Mouse (Mus musculus) heart, adult 8-10 months (tissue): ENCODE measurements around the gene Mreg. TPM values are rescaled to one million over a fixed set of nuclear protein-coding genes. Genes with fewer than 3 reads are reported as not detected.

Source experiments
- DNase-seq: peaks from one replicate; pipeline ENCODE4 v3.0.0; 2022; ENCODE audit warnings: low spot score
- total RNA-seq, 4 experiments: library from RNA; stranded (reverse); gene quantifications; 2 replicates each; pipeline ENCODE4 v1.2.4; 2022

The Mreg gene
- total RNA-seq, 4 experiments from 2014 or later: 33.3 to 40.4 (median 37.5) TPM

DNA sequence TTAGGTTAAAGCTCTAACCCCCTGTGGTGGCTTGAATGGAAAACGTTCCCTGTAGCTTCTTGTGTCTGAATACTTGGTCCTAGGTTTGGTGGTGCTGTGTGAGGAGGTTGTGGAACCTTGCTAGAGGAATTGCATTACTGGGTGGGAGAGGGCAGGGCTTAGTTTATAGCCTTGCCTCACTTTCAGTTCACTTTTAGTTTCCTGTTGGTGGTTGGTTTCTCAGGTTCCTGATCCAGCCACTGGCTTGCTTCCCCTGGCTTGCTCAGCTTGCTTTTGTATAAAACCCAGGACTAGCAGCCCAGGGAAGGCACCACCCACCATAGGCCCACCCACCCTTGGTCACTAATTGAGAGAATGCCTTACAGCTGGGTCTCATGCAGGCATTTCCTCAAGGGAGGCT, 77.6 kb downstream of the Mreg start:
- no peak for DNase-seq

DNA sequence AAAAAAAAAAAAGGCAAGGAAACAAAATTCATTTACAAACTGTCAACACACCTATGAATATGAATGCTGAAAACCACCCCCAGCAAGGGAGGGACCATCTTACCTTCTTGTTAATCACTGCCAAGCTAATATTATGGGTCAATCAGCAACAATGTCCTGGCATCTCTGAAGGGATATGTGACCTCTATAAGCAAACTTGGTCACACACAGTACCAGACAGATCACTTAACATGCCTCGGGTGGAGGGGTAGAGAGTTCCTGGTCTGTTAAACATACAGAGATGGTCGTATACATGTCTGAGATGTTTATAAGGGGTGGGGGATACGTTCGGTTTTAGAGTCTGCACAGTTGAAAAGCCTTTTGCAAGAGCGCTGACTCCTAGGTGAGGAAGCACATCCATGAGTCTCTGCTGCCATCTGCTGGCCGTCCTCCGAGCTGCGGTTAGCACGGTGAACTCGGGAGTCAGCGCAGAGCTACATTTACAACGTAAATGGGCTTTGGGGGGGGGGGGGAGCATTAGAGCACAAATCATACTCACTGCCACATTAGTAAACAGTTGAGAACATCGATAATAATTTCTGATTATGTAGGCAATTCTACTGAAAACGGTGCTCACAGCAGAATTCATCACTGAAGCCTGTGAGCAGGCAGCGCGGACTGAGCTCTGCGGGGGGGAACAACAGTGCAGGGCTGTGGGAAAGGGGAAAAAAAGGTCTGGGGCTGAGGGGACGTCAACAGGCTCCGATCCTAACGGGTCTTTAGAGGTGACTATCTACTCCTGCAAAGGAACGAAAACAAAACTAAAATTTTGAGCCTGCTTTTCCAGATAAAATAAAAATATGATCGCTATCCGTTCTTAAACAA, 88.4 kb downstream of the Mreg start:
- peak; percentile 80 for DNase-seq

DNA sequence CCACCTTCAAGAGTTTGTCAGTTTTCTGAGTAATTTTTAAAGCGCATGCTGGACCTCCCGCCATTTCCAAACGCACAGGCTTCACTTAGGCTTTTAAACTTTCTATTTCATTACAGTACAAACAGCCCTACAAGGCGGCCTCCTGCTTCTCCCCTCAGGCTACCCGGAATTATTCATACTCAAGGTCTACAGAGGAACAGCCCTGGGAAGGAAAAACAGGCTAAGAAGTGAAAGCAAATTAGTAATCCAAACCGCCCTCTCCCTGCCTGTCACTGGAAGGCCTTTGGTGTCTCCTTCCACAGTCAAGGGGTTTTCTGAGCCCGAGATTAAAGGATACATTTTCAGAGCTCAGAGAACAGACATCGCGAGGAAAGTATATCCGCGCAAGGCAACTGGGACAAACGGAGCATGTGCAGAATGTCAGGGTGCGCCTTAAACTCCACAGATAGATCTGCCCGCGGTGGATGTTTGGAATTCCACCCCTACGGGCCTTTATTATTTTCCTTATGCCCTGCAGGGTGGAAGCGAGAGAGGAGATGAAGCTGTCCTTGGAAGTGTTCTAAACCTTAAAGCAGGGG, 90.4 kb downstream of the Mreg start:
- DNase-seq: no peak

DNA sequence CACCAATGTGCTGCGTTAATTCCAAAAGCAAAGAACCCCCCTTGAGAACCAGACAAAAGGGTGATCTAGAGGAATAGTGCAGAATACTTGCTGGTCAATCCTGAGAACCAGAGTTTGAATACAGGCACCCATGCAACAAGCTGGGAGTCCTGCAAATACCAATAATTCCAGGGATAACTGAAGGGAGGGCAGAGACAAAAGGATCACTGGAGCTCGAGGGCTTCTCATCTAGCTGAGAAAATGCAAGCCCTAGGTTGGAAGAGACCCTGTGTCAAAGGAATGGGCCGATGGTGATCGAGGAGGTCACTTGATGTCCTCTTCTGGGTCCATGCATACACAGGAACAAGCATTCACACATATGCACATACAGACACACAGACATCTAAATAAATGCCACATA, 92.1 kb downstream of the Mreg start:
- no peak for DNase-seq

DNA sequence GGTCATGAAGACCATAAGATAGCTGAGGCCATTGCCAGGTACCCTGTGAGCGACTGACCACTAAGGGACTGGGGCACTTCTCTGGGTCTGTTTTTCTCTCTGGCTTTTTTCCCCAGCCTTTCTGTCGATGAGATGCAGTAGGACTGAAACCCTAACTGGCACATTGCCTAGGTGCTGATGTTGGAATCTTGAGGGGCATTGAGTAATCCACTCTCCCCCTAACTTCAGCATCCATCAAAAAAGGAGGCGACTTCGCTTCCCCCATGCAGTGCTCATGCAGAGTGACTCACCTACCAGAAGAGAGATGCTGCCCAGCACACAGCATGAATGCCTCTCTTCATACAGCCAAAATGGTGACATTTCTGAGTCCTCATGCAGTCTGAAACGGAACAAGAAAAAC, 97.9 kb downstream of the Mreg start:
- DNase-seq: no peak

Other genes with a start within 250 kb of the Mreg start
- 10 to 100 TPM in 3 of 4 experiments, 1 to 10 TPM in 1; 9.5 to 12.4 (median 12.2) TPM for gene Pecr, start 72.0 kb upstream of the Mreg start, total RNA-seq
- not detected for gene Tmem169, start 72.1 kb upstream of the Mreg start, total RNA-seq
- 10 to 100 TPM; 17.7 to 19.4 (median 19.3) TPM for gene Xrcc5, start 95.1 kb upstream of the Mreg start, total RNA-seq